Mouse (Mus musculus) layer of hippocampus, adult 2 months (tissue): Measurements from ENCODE around the gene Lypd5. TPM values are rescaled to one million over a fixed set of nuclear protein-coding genes. Genes with fewer than 3 reads are reported as not detected.
A peak's percentile ranks its signal among the peaks of the same experiment; 100 is the strongest.

ENCODE experiments used
- DNase-seq, 2 experiments: peaks; one replicate each; pipeline ENCODE4 v3.0.0; 2022; ENCODE audit warnings: low spot score in 2 of 2
- H3K27ac ChIP-seq: fragments of 200-600 bp; 2 replicates; pipeline ENCODE4 v1.8.1; 2022
- H3K4me3 ChIP-seq: fragments of 200-600 bp; 2 replicates; pipeline ENCODE4 v1.8.1; 2022; ENCODE audit warnings: mild to moderate bottlenecking
- CTCF ChIP-seq: fragments of 200-600 bp; conservative IDR thresholded peaks from 2 replicates; pipeline ENCODE4 v1.8.1; 2022; ENCODE audit warnings: antibody characterized with exemption, mild to moderate bottlenecking, moderate library complexity
- total RNA-seq, 2 experiments: library from RNA; stranded (reverse); gene quantifications; 2 replicates each; pipeline ENCODE4 v1.2.3; 2021

Lypd5 gene
- total RNA-seq, 2 experiments from 2014 or later: not detected

- TF ChIP-seq CTCF: no peak
- no peak overlapping the region for H3K27ac ChIP-seq
- DNase-seq: no peak
- H3K4me3 ChIP-seq: no peak overlapping the region
Observed at GRCm38 (mm10) chr7:24378049-24378701, 29.2 kb downstream of the Lypd5 start.

- no peak overlapping the region for H3K4me3 ChIP-seq
- no peak for TF ChIP-seq CTCF
- DNase-seq: no peak
- H3K27ac ChIP-seq: no peak overlapping the region
Observed at GRCm38 (mm10) chr7:24379934-24380333, 30.9 kb downstream of the Lypd5 start.

GRCm38 (mm10) chr7:24380370-24380769 is 31.4 kb downstream of the Lypd5 start:
- TF ChIP-seq CTCF: no peak
- no peak overlapping the region for H3K27ac ChIP-seq
- no peak overlapping the region for H3K4me3 ChIP-seq
- no peak for DNase-seq

GRCm38 (mm10) chr7:24382730-24383372 is 33.9 kb downstream of the Lypd5 start:
- H3K27ac ChIP-seq: no peak overlapping the region
- TF ChIP-seq CTCF: no peak
- no peak for DNase-seq
- no peak overlapping the region for H3K4me3 ChIP-seq

GRCm38 (mm10) chr7:24384070-24384469 is 35.1 kb downstream of the Lypd5 start:
- TF ChIP-seq CTCF: no peak
- Histone ChIP-seq H3K27ac (no peak overlapping the region), H3K4me3 (no peak overlapping the region)
- no peak for DNase-seq

- H3K4me3 ChIP-seq: no peak overlapping the region; the same call in 1 of the 2 replicates
- peak; percentile 95 for TF ChIP-seq CTCF
- peak; percentile 61 to 81 for DNase-seq
- no peak overlapping the region for H3K27ac ChIP-seq
Observed at GRCm38 (mm10) chr7:24384827-24385226, 35.8 kb downstream of the Lypd5 start.

- DNase-seq: no peak
- Histone ChIP-seq H3K4me3 (no peak overlapping the region), H3K27ac (no peak overlapping the region)
- TF ChIP-seq CTCF: no peak
Observed at GRCm38 (mm10) chr7:24387059-24387556, 38.1 kb downstream of the Lypd5 start.

- DNase-seq: no peak
- Histone ChIP-seq H3K4me3 (no peak overlapping the region), H3K27ac (no peak overlapping the region)
- no peak for TF ChIP-seq CTCF
Observed at GRCm38 (mm10) chr7:24389516-24390187, 40.7 kb downstream of the Lypd5 start.

GRCm38 (mm10) chr7:24390512-24390911 is 41.5 kb downstream of the Lypd5 start:
- H3K27ac ChIP-seq: no peak overlapping the region

GRCm38 (mm10) chr7:24391077-24391476 is 42.1 kb downstream of the Lypd5 start:
- Histone ChIP-seq H3K27ac (no peak overlapping the region), H3K4me3 (no peak overlapping the region)
- no peak for TF ChIP-seq CTCF
- no peak for DNase-seq

More at GRCm38 (mm10) chr7:24390512-24390911, 41.5 kb downstream of the Lypd5 start:
- TF ChIP-seq CTCF: no peak
- no peak for DNase-seq
- H3K4me3 ChIP-seq: no peak overlapping the region

- TF ChIP-seq CTCF: no peak
- H3K27ac ChIP-seq: no peak overlapping the region
- no peak overlapping the region for H3K4me3 ChIP-seq
- no peak for DNase-seq
Observed at GRCm38 (mm10) chr7:24391687-24392086, 42.7 kb downstream of the Lypd5 start.

- no peak overlapping the region for H3K4me3 ChIP-seq
- no peak for DNase-seq
- no peak for TF ChIP-seq CTCF
- H3K27ac ChIP-seq: no peak overlapping the region
Observed at GRCm38 (mm10) chr7:24394054-24394453, 45.1 kb downstream of the Lypd5 start.

GRCm38 (mm10) chr7:24394475-24395161 is 45.6 kb downstream of the Lypd5 start:
- TF ChIP-seq CTCF: no peak
- Histone ChIP-seq H3K27ac (no peak overlapping the region), H3K4me3 (no peak overlapping the region)
- DNase-seq: no peak
